Mouse (Mus musculus): ENCODE results near the gene Adad1. TPM values are rescaled to one million over a fixed set of nuclear protein-coding genes. Genes with fewer than 3 reads are reported as not detected.

Gene Adad1
- polyA plus RNA-seq, 1 experiment from 2014 or later = 0.22 TPM

- no peak overlapping the region for H3K27ac ChIP-seq (ENCODE audit: low read length)
- H3K4me3 ChIP-seq (ENCODE audit: low read length) = no peak overlapping the region
- no peaks in the 10 kb centered on the region for H3K27me3 ChIP-seq (ENCODE audit: control insufficient read depth, insufficient read depth, low read length)
- no peaks in the 10 kb centered on the region for H3K36me3 ChIP-seq (ENCODE audit: control insufficient read depth, insufficient read depth)
- 79% methylated on average over 10 of the region's 10 CpGs for WGBS
- H3K4me2 ChIP-seq (ENCODE audit: low read depth, low read length) = no peak overlapping the region
- no peaks in the 10 kb centered on the region for H3K9me3 ChIP-seq (replicated peaks; ENCODE audit: control insufficient read depth, low read length)
- no peak for ATAC-seq (replicated peaks; ENCODE audit: extremely low read depth, insufficient read depth, low FRiP score)
- H3K9ac ChIP-seq (ENCODE audit: low read length) = no peak overlapping the region
- H3K4me1 ChIP-seq (ENCODE audit: control insufficient read depth, insufficient read depth, low read length) = peaks cover 6% of the 10 kb centered on the region
Observed at GRCm38 (mm10) chr3:37152274-37152673, 88.9 kb downstream of the Adad1 start.

DNA sequence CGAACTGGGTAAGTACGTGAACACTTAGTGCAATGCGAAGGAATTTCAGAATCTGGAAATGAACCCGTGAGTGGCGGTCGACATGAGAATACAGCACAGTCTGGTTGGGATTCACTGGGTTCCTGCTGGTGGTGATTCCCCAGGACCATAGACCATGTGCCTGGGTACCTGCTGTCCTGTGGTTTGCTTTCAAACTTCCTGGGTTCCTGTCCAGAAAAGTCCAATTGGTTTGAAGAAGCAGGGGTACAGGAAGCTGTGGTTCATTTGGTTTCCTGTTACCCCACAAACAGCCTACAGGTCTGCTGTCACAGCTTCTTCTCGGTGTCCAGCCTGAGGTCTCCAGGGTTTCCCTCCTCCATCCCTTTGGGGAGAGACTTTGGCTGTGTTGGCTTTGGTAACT lies 89.7 kb downstream of the Adad1 start:
- no peaks in the 10 kb centered on the region for H3K9me3 ChIP-seq (replicated peaks; ENCODE audit: control insufficient read depth, low read length)
- no peaks in the 10 kb centered on the region for H3K27me3 ChIP-seq (ENCODE audit: control insufficient read depth, insufficient read depth, low read length)
- H3K4me2 ChIP-seq (ENCODE audit: low read depth, low read length) = no peak overlapping the region
- no peak overlapping the region for H3K27ac ChIP-seq (ENCODE audit: low read length)
- 88% methylated on average over 7 of the region's 7 CpGs for WGBS
- no peak overlapping the region for H3K4me3 ChIP-seq (ENCODE audit: low read length)
- no peak for ATAC-seq (replicated peaks; ENCODE audit: extremely low read depth, insufficient read depth, low FRiP score)
- no peaks in the 10 kb centered on the region for H3K36me3 ChIP-seq (ENCODE audit: control insufficient read depth, insufficient read depth)
- H3K4me1 ChIP-seq (ENCODE audit: control insufficient read depth, insufficient read depth, low read length) = peaks cover 6% of the 10 kb centered on the region
- no peak overlapping the region for H3K9ac ChIP-seq (ENCODE audit: low read length)

DNA sequence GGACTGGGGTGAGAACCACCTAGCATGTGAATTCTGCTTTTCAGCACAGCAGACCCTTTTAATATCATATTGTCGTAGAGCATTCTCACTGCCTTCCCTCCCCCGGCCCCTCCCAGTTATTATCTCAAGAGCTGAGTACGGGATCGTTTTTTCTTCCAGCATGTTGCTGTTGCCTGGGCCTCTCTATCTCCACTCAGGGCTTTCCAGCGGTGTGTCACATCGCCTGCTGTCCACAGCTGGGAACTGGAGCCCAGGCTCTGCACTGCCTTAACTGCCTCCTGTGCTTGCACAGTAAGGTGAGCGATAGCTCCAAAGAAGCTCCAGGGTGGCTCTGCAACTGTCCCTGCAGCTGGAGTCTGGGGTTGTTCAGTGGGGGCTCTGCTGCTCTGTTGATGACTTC lies 91.1 kb downstream of the Adad1 start:
- H3K4me2 ChIP-seq (ENCODE audit: low read depth, low read length) = no peak overlapping the region
- no peak; the same call in 1 of the 2 replicates for ATAC-seq (replicated peaks; ENCODE audit: extremely low read depth, insufficient read depth, low FRiP score)
- no peak overlapping the region for H3K27ac ChIP-seq (ENCODE audit: low read length)
- WGBS = 25% methylated on average over 7 of the region's 7 CpGs
- H3K9ac ChIP-seq (ENCODE audit: low read length) = no peak overlapping the region
- H3K36me3 ChIP-seq (ENCODE audit: control insufficient read depth, insufficient read depth) = no peaks in the 10 kb centered on the region
- peaks cover 6% of the 10 kb centered on the region for H3K4me1 ChIP-seq (ENCODE audit: control insufficient read depth, insufficient read depth, low read length)
- no peak overlapping the region for H3K4me3 ChIP-seq (ENCODE audit: low read length)
- no peaks in the 10 kb centered on the region for H3K27me3 ChIP-seq (ENCODE audit: control insufficient read depth, insufficient read depth, low read length)
- H3K9me3 ChIP-seq (replicated peaks; ENCODE audit: control insufficient read depth, low read length) = no peaks in the 10 kb centered on the region

DNA sequence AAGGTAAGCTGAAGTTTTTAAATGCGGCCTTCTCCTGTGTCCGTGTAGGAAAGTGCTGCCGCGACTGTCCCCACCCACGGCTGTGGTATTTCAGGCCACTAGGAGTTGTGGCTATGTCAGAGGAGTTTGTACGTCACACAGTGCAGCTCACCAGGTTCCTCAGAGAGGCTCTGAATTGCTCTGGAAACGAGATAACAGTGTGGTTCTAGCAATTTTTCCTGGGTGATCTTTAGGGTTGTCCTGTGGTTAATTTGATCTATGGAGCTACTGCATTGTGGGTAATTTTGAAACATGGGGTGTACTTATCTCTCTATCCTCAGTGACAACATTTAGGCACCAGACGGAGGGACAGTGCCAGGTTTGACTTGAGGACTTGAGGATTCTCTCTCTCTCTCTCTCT lies 93.8 kb downstream of the Adad1 start:
- Histone ChIP-seq H3K4me3 (ENCODE audit: low read length) (no peak overlapping the region), H3K27me3 (ENCODE audit: control insufficient read depth, insufficient read depth, low read length) (no peaks in the 10 kb centered on the region), H3K27ac (ENCODE audit: low read length) (no peak overlapping the region), H3K9ac (ENCODE audit: low read length) (no peak overlapping the region), H3K36me3 (ENCODE audit: control insufficient read depth, insufficient read depth) (no peaks in the 10 kb centered on the region), H3K4me1 (ENCODE audit: control insufficient read depth, insufficient read depth, low read length) (peaks cover 6% of the 10 kb centered on the region), H3K9me3 (replicated peaks; ENCODE audit: control insufficient read depth, low read length) (no peaks in the 10 kb centered on the region), H3K4me2 (ENCODE audit: low read depth, low read length) (no peak overlapping the region)
- no peak for ATAC-seq (replicated peaks; ENCODE audit: extremely low read depth, insufficient read depth, low FRiP score)
- WGBS = 40% methylated on average over 8 of the region's 8 CpGs

GRCm38 (mm10) chr3:37158246-37158645 lies 94.9 kb downstream of the Adad1 start:
- peaks cover 6% of the 10 kb centered on the region for H3K4me1 ChIP-seq (ENCODE audit: control insufficient read depth, insufficient read depth, low read length)
- H3K27ac ChIP-seq (ENCODE audit: low read length) = no peak overlapping the region
- H3K9ac ChIP-seq (ENCODE audit: low read length) = no peak overlapping the region
- no peak for ATAC-seq (replicated peaks; ENCODE audit: extremely low read depth, insufficient read depth, low FRiP score)
- H3K4me2 ChIP-seq (ENCODE audit: low read depth, low read length) = no peak overlapping the region
- WGBS = 68% methylated on average over 3 of the region's 3 CpGs
- H3K27me3 ChIP-seq (ENCODE audit: control insufficient read depth, insufficient read depth, low read length) = no peaks in the 10 kb centered on the region
- H3K36me3 ChIP-seq (ENCODE audit: control insufficient read depth, insufficient read depth) = no peaks in the 10 kb centered on the region
- H3K4me3 ChIP-seq (ENCODE audit: low read length) = no peak overlapping the region
- no peaks in the 10 kb centered on the region for H3K9me3 ChIP-seq (replicated peaks; ENCODE audit: control insufficient read depth, low read length)

GRCm38 (mm10) chr3:37161096-37161495 lies 97.8 kb downstream of the Adad1 start:
- H3K27ac ChIP-seq (ENCODE audit: low read length) = no peak overlapping the region
- H3K9me3 ChIP-seq (replicated peaks; ENCODE audit: control insufficient read depth, low read length) = no peaks in the 10 kb centered on the region
- no peaks in the 10 kb centered on the region for H3K36me3 ChIP-seq (ENCODE audit: control insufficient read depth, insufficient read depth)
- 86% methylated on average over 4 of the region's 4 CpGs for WGBS
- no peak overlapping the region for H3K4me3 ChIP-seq (ENCODE audit: low read length)
- no peak overlapping the region for H3K4me2 ChIP-seq (ENCODE audit: low read depth, low read length)
- peaks cover 2% of the 10 kb centered on the region; the same call in 1 of the 2 replicates for H3K4me1 ChIP-seq (ENCODE audit: control insufficient read depth, insufficient read depth, low read length)
- H3K27me3 ChIP-seq (ENCODE audit: control insufficient read depth, insufficient read depth, low read length) = no peaks in the 10 kb centered on the region
- ATAC-seq (replicated peaks; ENCODE audit: extremely low read depth, insufficient read depth, low FRiP score) = no peak
- H3K9ac ChIP-seq (ENCODE audit: low read length) = no peak overlapping the region

GRCm38 (mm10) chr3:37169283-37169682 lies 106.0 kb downstream of the Adad1 start:
- 83% methylated on average over 2 of the region's 2 CpGs for WGBS
- Histone ChIP-seq H3K9ac (ENCODE audit: low read length) (no peak overlapping the region), H3K4me2 (ENCODE audit: low read depth, low read length) (no peak overlapping the region), H3K27me3 (ENCODE audit: control insufficient read depth, insufficient read depth, low read length) (no peaks in the 10 kb centered on the region), H3K27ac (ENCODE audit: low read length) (no peak overlapping the region), H3K4me3 (ENCODE audit: low read length) (no peak overlapping the region), H3K9me3 (replicated peaks; ENCODE audit: control insufficient read depth, low read length) (no peaks in the 10 kb centered on the region), H3K4me1 (ENCODE audit: control insufficient read depth, insufficient read depth, low read length) (no peaks in the 10 kb centered on the region), H3K36me3 (ENCODE audit: control insufficient read depth, insufficient read depth) (no peaks in the 10 kb centered on the region)
- no peak for ATAC-seq (replicated peaks; ENCODE audit: extremely low read depth, insufficient read depth, low FRiP score)

Other genes starting within 250 kb of the Adad1 start
- 36.2 and 36.4 TPM in 2 replicates for gene 4932438A13Rik, start 200.4 kb upstream of the Adad1 start, polyA plus RNA-seq (2015; fragmentation: Nextera tagmentation; extraction: Ambion mirVana)
- 0.22 and 0.45 TPM in 2 replicates for gene Il2, start 62.4 kb downstream of the Adad1 start, polyA plus RNA-seq (2015; fragmentation: Nextera tagmentation; extraction: Ambion mirVana)
- not detected in 2 replicates for gene Il21, start 169.1 kb downstream of the Adad1 start, polyA plus RNA-seq (2015; fragmentation: Nextera tagmentation; extraction: Ambion mirVana)
- 4.7 and 5.3 TPM in 2 replicates for gene Bbs12, start 249.0 kb downstream of the Adad1 start, polyA plus RNA-seq (2015; fragmentation: Nextera tagmentation; extraction: Ambion mirVana)
- gene Cetn4, start 249.2 kb downstream of the Adad1 start, polyA plus RNA-seq (2015; fragmentation: Nextera tagmentation; extraction: Ambion mirVana) = 0.94 and 1.6 TPM in 2 replicates